Mouse (Mus musculus) testis, adult 2 months (tissue): ENCODE data around the gene Phex. TPM values are rescaled to one million over a fixed set of nuclear protein-coding genes. Genes with fewer than 3 reads are reported as not detected.

Source experiments
- H3K27ac ChIP-seq: fragments of 200-500 bp; 2 replicates; pipeline ENCODE4 v1.5.1; 2012; ENCODE audit warnings: low read depth, low read length; ENCODE audit not compliant: control insufficient read depth, insufficient read depth
- H3K27me3 ChIP-seq: fragments of 200-500 bp; 2 replicates; pipeline ENCODE4 v1.6.1; 2012; ENCODE audit warnings: mild to moderate bottlenecking, low read length, moderate library complexity; ENCODE audit not compliant: control insufficient read depth, insufficient read depth
- H3K36me3 ChIP-seq: fragments of 200-500 bp; 2 replicates; pipeline ENCODE4 v1.6.1; 2012; ENCODE audit warnings: mild to moderate bottlenecking, low read length; ENCODE audit not compliant: control insufficient read depth, insufficient read depth
- H3K4me1 ChIP-seq: fragments of 200-500 bp; 2 replicates; pipeline ENCODE4 v1.6.1; 2012; ENCODE audit warnings: low read length; ENCODE audit not compliant: control insufficient read depth, insufficient read depth
- H3K4me3 ChIP-seq: fragments of 200-500 bp; 2 replicates; pipeline ENCODE4 v1.5.1; 2012; ENCODE audit warnings: low read depth, mild to moderate bottlenecking, low read length, moderate library complexity, mixed read lengths; ENCODE audit not compliant: control insufficient read depth
- CTCF ChIP-seq: fragments of 200-500 bp; IDR thresholded peaks from 2 replicates; pipeline ENCODE4 v1.5.1; 2012; ENCODE audit warnings: low read depth, mild to moderate bottlenecking, inconsistent platforms, low read length, moderate library complexity; ENCODE audit not compliant: control insufficient read depth, insufficient read depth, insufficient replicate concordance
- POLR2A ChIP-seq: fragments of 200-500 bp; IDR thresholded peaks from 2 replicates; pipeline ENCODE4 v1.6.1; 2012; ENCODE audit warnings: low read depth, mild to moderate bottlenecking, inconsistent platforms, low read length, moderate library complexity; ENCODE audit not compliant: control insufficient read depth
- polyA plus RNA-seq: library from polyadenylated mRNA; depleted of rRNA; stranded (reverse); fragments of >200 nt; gene quantifications from 2 replicates; pipeline ENCODE4 v1.2.3, GENCODE M21; 2012

Gene Phex
- polyA plus RNA-seq, 1 experiment = 0.26 TPM

- Histone ChIP-seq H3K27me3 (no peaks in the 10 kb centered on the region), H3K27ac (no peak overlapping the region), H3K4me1 (no peaks in the 10 kb centered on the region), H3K36me3 (no peaks in the 10 kb centered on the region), H3K4me3 (no peak overlapping the region)
- TF ChIP-seq CTCF (no peak), POLR2A (no peak)
Measured at GRCm38 (mm10) chrX:157355521-157355920, 59.6 kb downstream of the Phex start.

- no peak overlapping the region for H3K4me3 ChIP-seq
- TF ChIP-seq POLR2A = no peak
- no peak for TF ChIP-seq CTCF
- H3K36me3 ChIP-seq = no peaks in the 10 kb centered on the region
- no peak overlapping the region for H3K27ac ChIP-seq
- no peaks in the 10 kb centered on the region for H3K4me1 ChIP-seq
- H3K27me3 ChIP-seq = no peaks in the 10 kb centered on the region
Measured at GRCm38 (mm10) chrX:157346201-157346600, 68.9 kb downstream of the Phex start.

- no peak overlapping the region for H3K4me3 ChIP-seq
- H3K36me3 ChIP-seq = no peaks in the 10 kb centered on the region
- no peaks in the 10 kb centered on the region for H3K27me3 ChIP-seq
- no peak for TF ChIP-seq CTCF
- no peak for TF ChIP-seq POLR2A
- no peaks in the 10 kb centered on the region for H3K4me1 ChIP-seq
- H3K27ac ChIP-seq = no peak overlapping the region
Measured at GRCm38 (mm10) chrX:157334726-157335125, 80.4 kb downstream of the Phex start.

- Histone ChIP-seq H3K27me3 (no peaks in the 10 kb centered on the region), H3K36me3 (no peaks in the 10 kb centered on the region), H3K4me1 (no peaks in the 10 kb centered on the region), H3K27ac (no peak overlapping the region), H3K4me3 (no peak overlapping the region)
- TF ChIP-seq POLR2A (no peak), CTCF (no peak)
Measured at GRCm38 (mm10) chrX:157329821-157330220, 85.3 kb downstream of the Phex start.

DNA sequence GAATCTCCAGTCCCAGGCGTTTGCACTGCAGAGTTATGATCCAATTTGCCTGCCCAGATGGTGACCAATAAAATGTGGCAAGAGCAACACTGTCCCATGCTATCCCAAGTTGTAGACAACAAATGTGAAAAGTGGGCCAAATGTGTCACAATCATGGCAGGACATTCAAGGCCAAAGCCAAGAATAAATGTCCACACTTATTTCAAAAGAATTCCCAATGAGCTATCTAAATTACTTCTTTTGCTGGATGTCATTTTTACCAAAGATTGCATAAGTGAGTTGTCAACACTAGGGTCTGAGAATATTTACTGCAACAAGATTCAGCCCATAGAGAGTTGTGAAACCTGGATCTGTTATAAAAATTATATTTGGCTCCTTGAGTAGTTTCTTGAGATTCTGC lies 86.7 kb downstream of the Phex start:
- Histone ChIP-seq H3K36me3 (no peaks in the 10 kb centered on the region), H3K27ac (no peak overlapping the region), H3K4me1 (no peaks in the 10 kb centered on the region), H3K4me3 (no peak overlapping the region), H3K27me3 (no peaks in the 10 kb centered on the region)
- no peak for TF ChIP-seq POLR2A
- TF ChIP-seq CTCF = no peak

DNA sequence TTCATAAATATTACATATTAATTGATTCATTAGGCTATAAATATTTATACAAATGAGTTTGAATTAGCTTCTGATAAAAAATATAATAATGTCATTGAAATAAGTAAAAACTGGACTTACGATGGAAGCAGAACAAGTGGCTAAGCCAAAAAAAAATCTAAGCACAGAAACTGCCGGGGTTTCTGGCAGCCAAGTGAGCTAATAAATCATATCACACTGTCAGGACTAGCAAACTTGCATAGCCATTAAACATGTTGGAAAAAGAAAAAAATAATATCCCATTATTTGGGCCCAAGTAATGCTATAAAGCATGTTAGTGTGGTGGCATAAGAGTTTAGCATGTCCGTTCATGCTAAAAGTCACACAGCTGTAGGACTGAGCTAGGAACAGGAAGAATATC lies 87.4 kb downstream of the Phex start:
- Histone ChIP-seq H3K27me3 (no peaks in the 10 kb centered on the region), H3K4me3 (no peak overlapping the region), H3K36me3 (no peaks in the 10 kb centered on the region), H3K27ac (no peak overlapping the region), H3K4me1 (no peaks in the 10 kb centered on the region)
- TF ChIP-seq CTCF (no peak), POLR2A (no peak)

GRCm38 (mm10) chrX:157324396-157324795 lies 90.7 kb downstream of the Phex start:
- Histone ChIP-seq H3K27me3 (no peaks in the 10 kb centered on the region), H3K27ac (no peak overlapping the region), H3K36me3 (no peaks in the 10 kb centered on the region), H3K4me1 (no peaks in the 10 kb centered on the region), H3K4me3 (no peak overlapping the region)
- no peak for TF ChIP-seq CTCF
- no peak for TF ChIP-seq POLR2A

DNA sequence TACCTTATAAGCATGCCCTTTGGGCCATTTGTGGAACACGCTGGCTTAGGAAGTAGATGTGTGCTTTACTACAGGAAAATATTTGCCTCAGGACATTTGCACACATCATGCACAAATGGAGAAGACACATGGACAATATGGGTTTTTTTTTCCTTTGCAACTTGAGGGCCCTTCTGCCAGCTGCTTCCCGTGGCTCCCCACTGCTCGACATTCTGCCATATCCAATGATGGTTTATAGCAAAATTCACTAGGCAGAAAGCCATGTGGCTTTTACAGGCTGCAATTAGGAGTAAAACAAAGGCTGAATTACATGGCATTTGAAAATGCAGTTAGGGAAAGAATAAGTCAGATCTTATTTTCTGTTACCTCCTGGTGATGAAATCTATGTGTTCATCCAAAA lies 104.8 kb downstream of the Phex start:
- Histone ChIP-seq H3K4me1 (no peaks in the 10 kb centered on the region), H3K4me3 (no peak overlapping the region), H3K27me3 (no peaks in the 10 kb centered on the region), H3K27ac (no peak overlapping the region), H3K36me3 (no peaks in the 10 kb centered on the region)
- no peak for TF ChIP-seq POLR2A
- no peak for TF ChIP-seq CTCF
